Mouse (Mus musculus) MEL (cell line): ENCODE results near the gene 2510009E07Rik. TPM values are rescaled to one million over a fixed set of nuclear protein-coding genes. Genes with fewer than 3 reads are reported as not detected.

Experiments used
- DNase-seq: peaks from one replicate; pipeline ENCODE4 v3.0.0; 2011; ENCODE audit warnings: low read depth, low spot score
- H3K27ac ChIP-seq: 2 replicates; pipeline ENCODE4 v1.5.1; 2012; ENCODE audit warnings: low read depth, mild to moderate bottlenecking, control low read depth, low read length, moderate library complexity; ENCODE audit not compliant: control insufficient read depth
- H3K27me3 ChIP-seq, 2 experiments: fragments of 150-350 bp in 1 of 2; sonication (generic) in 1 of 2; 2 replicates each; pipeline ENCODE4 v1.6.1; 2012; ENCODE audit warnings: low read length in 2 of 2, mild to moderate bottlenecking in 2 of 2, improper control_type of control experiment in 1 of 2, moderate library complexity in 1 of 2; ENCODE audit not compliant: insufficient read depth in 2 of 2, control insufficient read depth in 1 of 2
- H3K36me3 ChIP-seq, 2 experiments: 2 replicates each; pipeline ENCODE4 v1.6.1; 2012 to 2014; ENCODE audit warnings: low read length in 2 of 2, improper control_type of control experiment in 1 of 2, inconsistent platforms in 1 of 2, mild to moderate bottlenecking in 1 of 2; ENCODE audit not compliant: insufficient read depth in 2 of 2, control insufficient read depth in 1 of 2
- H3K4me1 ChIP-seq, 2 experiments: fragments of 150-350 bp in 1 of 2; sonication (generic) in 1 of 2; 2 replicates each; pipeline ENCODE4 v1.6.1; 2012; ENCODE audit warnings: low read length in 2 of 2, improper control_type of control experiment in 1 of 2, mild to moderate bottlenecking in 1 of 2; ENCODE audit not compliant: insufficient read depth in 2 of 2, control insufficient read depth in 1 of 2
- H3K4me3 ChIP-seq, 2 experiments: fragments of 150-350 bp in 1 of 2; sonication (generic) in 1 of 2; 2 replicates each; pipeline ENCODE4 v1.5.1; 2012; ENCODE audit warnings: low read depth in 2 of 2, low read length in 2 of 2, mild to moderate bottlenecking in 2 of 2, moderate library complexity in 2 of 2, control low read depth in 1 of 2, improper control_type of control experiment in 1 of 2; ENCODE audit not compliant: control insufficient read depth in 1 of 2, insufficient read depth in 1 of 2
- H3K79me2 ChIP-seq: 2 replicates; pipeline ENCODE4 v1.6.1; 2012; ENCODE audit warnings: mild to moderate bottlenecking, low read length, moderate library complexity; ENCODE audit not compliant: control insufficient read depth, poor library complexity, insufficient read depth
- H3K9ac ChIP-seq: 2 replicates; pipeline ENCODE4 v1.6.1; 2012; ENCODE audit warnings: low read depth, mild to moderate bottlenecking, control low read depth, low read length, moderate library complexity; ENCODE audit not compliant: control insufficient read depth, poor library complexity, severe bottlenecking
- H3K9me3 ChIP-seq: fragments of 150-350 bp; sonication (generic); replicated peaks from 2 replicates; pipeline ENCODE4 v1.6.1; 2012; ENCODE audit warnings: mild to moderate bottlenecking, low read length, improper control_type of control experiment, moderate library complexity; ENCODE audit not compliant: insufficient read depth
- BHLHE40 ChIP-seq: IDR thresholded peaks from 2 replicates; pipeline ENCODE4 v1.6.1; 2012; ENCODE audit warnings: low read depth, mild to moderate bottlenecking, inconsistent platforms, low read length, improper control_type of control experiment, borderline replicate concordance
- CHD1 ChIP-seq: IDR thresholded peaks from 2 replicates; pipeline ENCODE4 v1.6.1; 2012; ENCODE audit warnings: low read depth, mild to moderate bottlenecking, inconsistent platforms, low read length, improper control_type of control experiment
- CTCF ChIP-seq, 3 experiments: IDR thresholded peaks in 2 of 3; conservative IDR thresholded peaks in 1 of 3; 2 replicates each; pipeline ENCODE4 v1.5.1; 2011 to 2012; ENCODE audit warnings: low read length in 3 of 3, low read depth in 2 of 3, mild to moderate bottlenecking in 2 of 3, improper control_type of control experiment in 1 of 3, inconsistent platforms in 1 of 3, mixed read lengths in 1 of 3, moderate library complexity in 1 of 3; ENCODE audit not compliant: control insufficient read depth in 1 of 3, insufficient read depth in 1 of 3, poor library complexity in 1 of 3, severe bottlenecking in 1 of 3
- ETS1 ChIP-seq: IDR thresholded peaks from 2 replicates; pipeline ENCODE4 v1.6.1; 2012; ENCODE audit warnings: low read depth, mild to moderate bottlenecking, inconsistent platforms, low read length, improper control_type of control experiment, moderate library complexity
- KAT2A ChIP-seq: conservative IDR thresholded peaks from 2 replicates; pipeline ENCODE4 v1.6.1; 2012; ENCODE audit warnings: low read depth, low read length, improper control_type of control experiment, inconsistent platforms
- MAFK ChIP-seq: IDR thresholded peaks from 2 replicates; pipeline ENCODE4 v1.6.1; 2011; ENCODE audit warnings: low read depth, mild to moderate bottlenecking, low read length, improper control_type of control experiment, borderline replicate concordance
- MAX ChIP-seq: IDR thresholded peaks from 2 replicates; pipeline ENCODE4 v1.6.1; 2011; ENCODE audit warnings: low read length, improper control_type of control experiment
- MAZ ChIP-seq: IDR thresholded peaks from 2 replicates; pipeline ENCODE4 v1.6.1; 2012; ENCODE audit warnings: low read depth, mild to moderate bottlenecking, inconsistent platforms, low read length, improper control_type of control experiment
- MYC ChIP-seq: IDR thresholded peaks from 2 replicates; pipeline ENCODE4 v1.6.1; 2011; ENCODE audit warnings: low read depth, mild to moderate bottlenecking, low read length, improper control_type of control experiment, moderate library complexity
- NRF1 ChIP-seq: IDR thresholded peaks from 2 replicates; pipeline ENCODE4 v1.6.1; 2014; ENCODE audit warnings: low read depth, mild to moderate bottlenecking, inconsistent platforms, low read length, improper control_type of control experiment, moderate library complexity; ENCODE audit not compliant: poor library complexity, insufficient read depth, severe bottlenecking
- POLR2AphosphoS2 ChIP-seq: IDR thresholded peaks from 2 replicates; pipeline ENCODE4 v1.6.1; 2011; ENCODE audit warnings: low read length, improper control_type of control experiment
- SIN3A ChIP-seq: IDR thresholded peaks from 2 replicates; pipeline ENCODE4 v1.6.1; 2012; ENCODE audit warnings: low read length, improper control_type of control experiment, inconsistent platforms
- SMC3 ChIP-seq: IDR thresholded peaks from 2 replicates; pipeline ENCODE4 v1.6.1; 2011; ENCODE audit warnings: low read depth, low read length, improper control_type of control experiment
- TBP ChIP-seq: IDR thresholded peaks from 2 replicates; pipeline ENCODE4 v1.8.0; 2011; ENCODE audit warnings: low read depth, low read length, improper control_type of control experiment
- TCF12 ChIP-seq: IDR thresholded peaks from 2 replicates; pipeline ENCODE4 v1.6.1; 2014; ENCODE audit warnings: low read depth, mild to moderate bottlenecking, inconsistent platforms, low read length, improper control_type of control experiment, moderate library complexity
- UBTF ChIP-seq: IDR thresholded peaks from 2 replicates; pipeline ENCODE4 v1.6.1; 2012; ENCODE audit warnings: low read depth, mild to moderate bottlenecking, inconsistent platforms, low read length, improper control_type of control experiment, moderate library complexity, borderline replicate concordance; ENCODE audit not compliant: insufficient read depth
- USF1 ChIP-seq: IDR thresholded peaks from 2 replicates; pipeline ENCODE4 v1.6.1; 2014; ENCODE audit warnings: low read depth, mild to moderate bottlenecking, inconsistent platforms, low read length, improper control_type of control experiment, moderate library complexity
- polyA plus RNA-seq, 2 experiments: library from polyadenylated mRNA; stranded (reverse) in 1 of 2; unstranded in 1 of 2; fragments of >175 nt in 1 of 2; fragments of >200 nt in 1 of 2; gene quantifications; 2 replicates each; pipeline versions ENCODE4 v1.2.1 to v1.2.4; 2012; ENCODE audit warnings: low replicate concordance in 2 of 2, low read depth in 1 of 2; ENCODE audit not compliant: insufficient read length in 2 of 2, insufficient read depth in 1 of 2, missing spikeins in 1 of 2
- total RNA-seq: library from RNA; depleted of rRNA; stranded (reverse); fragments of 300-350 nt; gene quantifications from 2 replicates; pipeline ENCODE4 v1.2.3, GENCODE M21; 2012

Gene 2510009E07Rik
- total and polyA plus RNA-seq, 3 experiments: not detected

GRCm38 (mm10) chr16:21698136-21698535 lies 3.7 kb upstream of the 2510009E07Rik start:
- Histone ChIP-seq H3K36me3 (no peaks in the 10 kb centered on the region), H3K9me3 (no peaks in the 10 kb centered on the region), H3K79me2 (no peaks in the 10 kb centered on the region), H3K27ac (no peak overlapping the region), H3K9ac (no peak overlapping the region), H3K27me3 (no peaks in the 10 kb centered on the region), H3K4me1 (no peaks in the 10 kb centered on the region), H3K4me3 (no peak overlapping the region)
- TF ChIP-seq UBTF: no peak
- no peak for TF ChIP-seq ETS1
- no peak for TF ChIP-seq TCF12
- TF ChIP-seq CTCF (IDR thresholded peaks at IDR 0.05 in 2 of 3, conservative IDR thresholded peaks at IDR 0.05 in 1 of 3; ENCODE audit: control insufficient read depth in 1 of 3, insufficient read depth in 1 of 3, low read depth in 2 of 3, low read length in 3 of 3, poor library complexity in 1 of 3, severe bottlenecking in 1 of 3): no peak
- TF ChIP-seq MAFK: no peak
- TF ChIP-seq MAX: no peak
- no peak for DNase-seq

- Histone ChIP-seq H3K4me1 (no peaks in the 10 kb centered on the region), H3K27me3 (no peaks in the 10 kb centered on the region), H3K9ac (no peak overlapping the region), H3K79me2 (no peaks in the 10 kb centered on the region), H3K27ac (no peak overlapping the region), H3K4me3 (no peak overlapping the region), H3K9me3 (no peaks in the 10 kb centered on the region), H3K36me3 (no peaks in the 10 kb centered on the region)
- TF ChIP-seq MYC (no peak), TBP (no peak), ETS1 (no peak), BHLHE40 (no peak), POLR2AphosphoS2 (no peak), CHD1 (no peak), NRF1 (no peak), MAX (no peak), SMC3 (no peak), SIN3A (no peak), MAFK (no peak), KAT2A (no peak), MAZ (no peak), USF1 (no peak)
- no peak for DNase-seq
Measured at GRCm38 (mm10) chr16:21696946-21697345, 2.5 kb upstream of the 2510009E07Rik start.
